Mouse (Mus musculus): ENCODE data around the gene Slc6a3. TPM values are rescaled to one million over a fixed set of nuclear protein-coding genes. Genes with fewer than 3 reads are reported as not detected.

Slc6a3 gene
- not detected for total RNA-seq (2023)

GRCm38 (mm10) chr13:73536403-73536821 lies at the start of gene Slc6a3:
Slc6a3 (plus strand) TSS chr13:73536747.

GRCm38 (mm10) chr13:73603522-73604155 lies 67.1 kb downstream of the Slc6a3 start, which contains the start of gene Clptm1l:
Clptm1l (plus strand) TSS chr13:73604006.

GRCm38 (mm10) chr13:73626745-73627549 lies 90.4 kb downstream of the Slc6a3 start, which contains the start of gene Tert:
Tert (plus strand) TSS chr13:73626911.

Other genes with a start within 250 kb of the Slc6a3 start
- 26.1 TPM for gene Mrpl36, start 208.2 kb upstream of the Slc6a3 start, total RNA-seq (2023)
- 64.4 TPM for gene Ndufs6, start 208.2 kb upstream of the Slc6a3 start, total RNA-seq (2023)
- gene Lpcat1, start 69.5 kb upstream of the Slc6a3 start, total RNA-seq (2023): 55.0 TPM
- 104 TPM for gene Clptm1l, start 67.3 kb downstream of the Slc6a3 start, total RNA-seq (2023)
- gene Tert, start 90.2 kb downstream of the Slc6a3 start, total RNA-seq (2023): 6.7 TPM
- not detected for gene Slc6a18, start 141.3 kb downstream of the Slc6a3 start, total RNA-seq (2023)
- 2.9 TPM for gene Slc6a19, start 168.1 kb downstream of the Slc6a3 start, total RNA-seq (2023)
- gene Slc12a7, start 196.3 kb downstream of the Slc6a3 start, total RNA-seq (2023): 310 TPM

Measured in CD4-positive naive resting alpha-beta T cell, adult 57 days (primary cell).